Mouse (Mus musculus) bone marrow macrophage, adult 2 months (primary cell): ENCODE results near the gene Txndc8.

Experiments used
- CTCF ChIP-seq: IDR thresholded peaks from 2 replicates; pipeline ENCODE4 v1.5.1; 2012; ENCODE audit warnings: low read depth, mild to moderate bottlenecking, low read length, moderate library complexity
- POLR2A ChIP-seq: IDR thresholded peaks from 2 replicates; pipeline ENCODE4 v1.6.1; 2012; ENCODE audit warnings: mild to moderate bottlenecking, low read depth, low read length, borderline replicate concordance

GRCm38 (mm10) chr4:58055653-58056052, 46.7 kb upstream of the Txndc8 start:
- TF ChIP-seq CTCF = no peak
- TF ChIP-seq POLR2A = no peak
